Mouse (Mus musculus) olfactory bulb, adult 2 months (tissue): ENCODE measurements around the gene Ccdc97.

ENCODE experiments used
- CTCF ChIP-seq: fragments of 200-500 bp; IDR thresholded peaks from 2 replicates; pipeline ENCODE4 v1.5.1; 2012; ENCODE audit warnings: low read depth, mild to moderate bottlenecking, low read length, moderate library complexity; ENCODE audit not compliant: insufficient read depth
- POLR2A ChIP-seq: fragments of 200-500 bp; IDR thresholded peaks from 2 replicates; pipeline ENCODE4 v1.6.1; 2012; ENCODE audit warnings: mild to moderate bottlenecking, low read depth, low read length, moderate library complexity; ENCODE audit not compliant: insufficient read depth

- TF ChIP-seq CTCF: no peak
- no peak for TF ChIP-seq POLR2A
Observed at GRCm38 (mm10) chr7:25736920-25737319, 18.0 kb upstream of the Ccdc97 start.
